Mouse (Mus musculus): Measurements from ENCODE around the gene Olfr585. TPM values are rescaled to one million over a fixed set of nuclear protein-coding genes. Genes with fewer than 3 reads are reported as not detected.

Gene Olfr585
- total RNA-seq (2021): not detected
- long read RNA-seq, experiment 1: 0 reads
- long read RNA-seq, experiment 2: 0 reads

GRCm38 (mm10) chr7:103097420-103097819, at the start of gene Olfr585:
TSS of gene Olfr585 (plus strand) at chr7:103097720.
- no peak for DNase-seq (ENCODE audit: low spot score in 2 of 2)

GRCm38 (mm10) chr7:103051000-103051399, 46.5 kb upstream of the Olfr585 start, which contains the start of gene Olfr583:
TSS of gene Olfr583 (plus strand) at chr7:103051300.
- no peak for DNase-seq (ENCODE audit: low spot score in 2 of 2)

GRCm38 (mm10) chr7:103081585-103081984, 15.9 kb upstream of the Olfr585 start, which contains the start of gene Olfr584:
TSS of gene Olfr584 (plus strand) at chr7:103081885.
- no peak for DNase-seq (ENCODE audit: low spot score in 2 of 2)

GRCm38 (mm10) chr7:103119406-103119805, 21.9 kb downstream of the Olfr585 start:
- DNase-seq (ENCODE audit: low spot score in 2 of 2): no peak

- no peak for DNase-seq (ENCODE audit: low spot score in 2 of 2)
Observed at GRCm38 (mm10) chr7:103125538-103125937, 28.0 kb downstream of the Olfr585 start, which contains the start of gene Olfr586. TSS of gene Olfr586 (minus strand) at chr7:103125638.

- no peak for DNase-seq (ENCODE audit: low spot score in 2 of 2)
Observed at GRCm38 (mm10) chr7:103140579-103140978, 43.1 kb downstream of the Olfr585 start, which contains the start of gene Olfr588-ps1. TSS of gene Olfr588-ps1 (plus strand) at chr7:103140879.

Other genes starting within 250 kb of the Olfr585 start
- not detected for gene Olfr566, start 239.0 kb upstream of the Olfr585 start, total RNA-seq (2021)
- not detected for gene Olfr568, start 220.6 kb upstream of the Olfr585 start, total RNA-seq (2021)
- gene Olfr569, start 206.8 kb upstream of the Olfr585 start, total RNA-seq (2021): not detected
- gene Olfr570, start 203.1 kb upstream of the Olfr585 start, total RNA-seq (2021): under 1 TPM in 1 of 2 experiments, not detected in 1; 0.53 TPM
- not detected for gene Olfr571, start 180.2 kb upstream of the Olfr585 start, total RNA-seq (2021)
- gene Olfr572, start 173.3 kb upstream of the Olfr585 start, total RNA-seq (2021): not detected
- not detected for gene Olfr573-ps1, start 155.1 kb upstream of the Olfr585 start, total RNA-seq (2021)
- gene Olfr574, start 149.3 kb upstream of the Olfr585 start, total RNA-seq (2021): not detected
- gene Olfr575, start 138.9 kb upstream of the Olfr585 start, total RNA-seq (2021): not detected
- not detected for gene Olfr576, start 135.1 kb upstream of the Olfr585 start, total RNA-seq (2021)
- gene Olfr577, start 121.8 kb upstream of the Olfr585 start, total RNA-seq (2021): not detected
- not detected for gene Olfr578, start 108.4 kb upstream of the Olfr585 start, total RNA-seq (2021)
- gene Olfr582, start 59.7 kb upstream of the Olfr585 start, total RNA-seq (2021): not detected
- not detected for gene Olfr583, start 46.4 kb upstream of the Olfr585 start, total RNA-seq (2021)
- not detected for gene Olfr584, start 15.8 kb upstream of the Olfr585 start, total RNA-seq (2021)
- gene Olfr586, start 27.9 kb downstream of the Olfr585 start, total RNA-seq (2021): not detected
- gene Olfr588-ps1, start 43.2 kb downstream of the Olfr585 start, total RNA-seq (2021): not detected
- gene Olfr589, start 58.6 kb downstream of the Olfr585 start, total RNA-seq (2021): not detected
- gene Olfr591, start 80.6 kb downstream of the Olfr585 start, total RNA-seq (2021): not detected
- not detected for gene Olfr592, start 87.1 kb downstream of the Olfr585 start, total RNA-seq (2021)
- not detected for gene Olfr593, start 114.1 kb downstream of the Olfr585 start, total RNA-seq (2021)
- gene Olfr594, start 119.3 kb downstream of the Olfr585 start, total RNA-seq (2021): not detected
- not detected for gene Usp17ld, start 154.8 kb downstream of the Olfr585 start, total RNA-seq (2021)
- not detected for gene Olfr596, start 207.9 kb downstream of the Olfr585 start, total RNA-seq (2021)
- not detected for gene Olfr597, start 218.6 kb downstream of the Olfr585 start, total RNA-seq (2021)
- not detected for gene Olfr598, start 225.8 kb downstream of the Olfr585 start, total RNA-seq (2021)
- gene Olfr599, start 238.2 kb downstream of the Olfr585 start, total RNA-seq (2021): not detected